Mouse (Mus musculus): ENCODE results near the gene Aqp6. TPM values are rescaled to one million over a fixed set of nuclear protein-coding genes. Genes with fewer than 3 reads are reported as not detected.
A peak's percentile ranks its signal among the peaks of the same experiment; 100 is the strongest.

Gene Aqp6
- polyA plus RNA-seq, 1 experiment, result 124 TPM

DNA sequence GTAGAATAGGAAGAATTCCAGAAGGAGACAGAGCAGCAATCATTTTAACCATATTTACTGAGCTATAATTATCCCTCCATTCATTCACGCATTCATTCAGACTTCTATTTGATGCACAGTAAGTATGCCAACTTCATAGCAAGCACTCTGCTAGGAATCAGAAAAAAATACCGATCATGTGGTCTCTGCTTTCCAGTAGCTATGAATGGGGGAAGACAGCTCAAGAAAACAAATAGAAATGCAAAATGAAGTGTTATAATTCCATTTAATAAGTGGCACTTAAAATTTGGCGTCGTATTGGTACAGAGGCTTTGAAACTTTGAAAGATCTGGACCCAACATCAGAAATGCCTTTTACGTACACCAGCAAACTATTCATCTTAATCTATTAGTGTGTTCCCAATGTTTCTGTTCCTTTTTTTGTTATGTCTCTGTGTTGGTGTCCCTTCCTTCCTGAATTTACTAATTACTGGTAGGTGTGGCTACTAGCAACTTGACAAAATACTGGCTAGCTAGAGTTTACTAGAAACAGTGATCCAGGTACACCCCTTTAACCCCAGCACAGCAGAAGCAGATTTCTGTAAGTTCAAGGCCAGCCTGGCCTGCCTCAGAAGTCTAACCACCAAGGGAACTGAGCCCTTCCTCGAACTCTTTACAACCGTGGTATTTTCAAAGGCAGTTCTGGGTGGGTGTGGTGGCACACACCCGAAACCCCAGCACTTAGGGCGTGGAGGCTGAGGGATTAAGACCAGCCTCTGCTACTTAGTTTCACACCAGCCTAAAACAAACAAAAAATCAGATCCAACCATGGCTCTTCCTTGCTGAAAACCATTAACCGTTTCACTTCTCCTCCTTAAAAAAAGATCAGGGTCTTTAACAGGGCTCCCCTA, 51.0 kb downstream of the Aqp6 start:
- 77% methylated on average over 10 of the region's 10 CpGs for WGBS
- TF ChIP-seq CTCF (conservative IDR thresholded peaks at IDR 0.05; ENCODE audit: insufficient read depth, insufficient read length, low read depth, low read length), result no peak
- TF ChIP-seq POLR2A (IDR thresholded peaks at IDR 0.05; ENCODE audit: low read depth, low read length), result no peak
- H3K36me3 ChIP-seq (ENCODE audit: control insufficient read depth, insufficient read depth, low read length), result no peaks in the 10 kb centered on the region

DNA sequence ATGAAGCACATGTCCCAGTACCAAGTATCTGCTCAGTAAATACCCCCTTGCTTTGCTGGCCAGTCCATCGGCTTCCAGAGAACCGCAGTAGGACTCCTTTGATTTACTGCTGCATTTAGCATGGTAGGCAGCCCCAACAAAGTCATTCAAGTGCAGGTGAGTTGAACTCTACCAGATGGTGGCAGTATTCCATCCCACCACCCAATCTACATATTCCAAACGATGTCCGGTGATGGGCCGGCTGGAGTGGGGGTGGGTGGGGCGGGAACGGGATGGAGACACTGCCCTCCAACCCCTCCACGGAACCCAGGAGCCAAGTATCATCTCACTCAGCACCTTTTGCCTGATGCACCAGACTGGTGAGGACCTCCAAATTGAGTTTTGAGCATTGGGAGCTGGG, 52.1 kb downstream of the Aqp6 start:
- 14% methylated on average over 8 of the region's 8 CpGs for WGBS
- no peak overlapping the region for H3K4me3 ChIP-seq (ENCODE audit: insufficient read depth, low read depth, low read length)

More for the DNA sequence above, 51.0 kb downstream of the Aqp6 start:
- Histone ChIP-seq H3K4me3 (ENCODE audit: insufficient read depth, low read depth, low read length) (no peak overlapping the region), H3K27me3 (replicated peaks; ENCODE audit: control insufficient read depth, insufficient read depth, low read length) (no peaks in the 10 kb centered on the region), H3K4me1 (ENCODE audit: control insufficient read depth, insufficient read depth, low read length) (no peaks in the 10 kb centered on the region), H3K27ac (ENCODE audit: insufficient read depth, low read depth, low read length) (no peak overlapping the region)
- DNase-seq, result no peak

DNA sequence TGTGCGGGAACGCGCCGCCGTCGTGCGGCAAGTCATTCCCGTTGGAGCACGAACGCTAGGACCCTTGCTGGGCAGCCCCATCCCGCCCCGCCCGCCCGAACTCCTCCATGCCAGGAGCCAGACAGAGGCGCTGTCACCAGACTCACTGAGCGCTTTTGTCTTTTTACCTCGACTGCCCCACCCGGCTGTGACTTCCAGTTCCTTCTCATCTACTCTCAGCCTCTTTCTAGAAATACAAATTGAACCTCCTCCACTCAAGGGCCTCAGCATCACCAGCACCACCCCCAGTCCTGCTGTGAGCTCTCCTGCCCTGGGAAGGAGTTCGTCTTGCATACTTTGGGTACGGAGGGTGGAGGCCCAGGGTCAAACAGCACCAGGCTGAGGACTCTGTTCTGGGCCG, 52.7 kb downstream of the Aqp6 start:
- H3K27ac ChIP-seq (ENCODE audit: insufficient read depth, low read depth, low read length), result no peak overlapping the region
- TF ChIP-seq POLR2A (IDR thresholded peaks at IDR 0.05; ENCODE audit: low read depth, low read length) (no peak), CTCF (conservative IDR thresholded peaks at IDR 0.05; ENCODE audit: insufficient read depth, insufficient read length, low read depth, low read length) (no peak)
- H3K4me1 ChIP-seq (ENCODE audit: control insufficient read depth, insufficient read depth, low read length), result no peaks in the 10 kb centered on the region
- 23% methylated on average over 21 of the region's 21 CpGs for WGBS
- no peak overlapping the region for H3K4me3 ChIP-seq (ENCODE audit: insufficient read depth, low read depth, low read length)
- no peaks in the 10 kb centered on the region for H3K36me3 ChIP-seq (ENCODE audit: control insufficient read depth, insufficient read depth, low read length)
- DNase-seq, result no peak
- H3K27me3 ChIP-seq (replicated peaks; ENCODE audit: control insufficient read depth, insufficient read depth, low read length), result no peaks in the 10 kb centered on the region

More for the DNA sequence above, 52.1 kb downstream of the Aqp6 start:
- H3K36me3 ChIP-seq (ENCODE audit: control insufficient read depth, insufficient read depth, low read length), result no peaks in the 10 kb centered on the region
- H3K4me1 ChIP-seq (ENCODE audit: control insufficient read depth, insufficient read depth, low read length), result no peaks in the 10 kb centered on the region
- peak; percentile 17 for DNase-seq
- TF ChIP-seq POLR2A (IDR thresholded peaks at IDR 0.05; ENCODE audit: low read depth, low read length), result no peak
- H3K27me3 ChIP-seq (replicated peaks; ENCODE audit: control insufficient read depth, insufficient read depth, low read length), result no peaks in the 10 kb centered on the region
- H3K27ac ChIP-seq (ENCODE audit: insufficient read depth, low read depth, low read length), result no peak overlapping the region

Other genes with a start within 250 kb of the Aqp6 start
- 26.8 and 26.9 TPM in 2 replicates for gene Fmnl3, start 230.9 kb upstream of the Aqp6 start, polyA plus RNA-seq (2012; rRNA removed)
- 2,322 and 2,701 TPM in 2 replicates for gene Tmbim6, start 208.5 kb upstream of the Aqp6 start, polyA plus RNA-seq (2012; rRNA removed)
- gene Nckap5l, start 143.7 kb upstream of the Aqp6 start, polyA plus RNA-seq (2012; rRNA removed), result 3.1 and 3.9 TPM in 2 replicates
- gene Bcdin3d, start 126.7 kb upstream of the Aqp6 start, polyA plus RNA-seq (2012; rRNA removed), result 5.8 and 7.0 TPM in 2 replicates
- gene Faim2, start 73.2 kb upstream of the Aqp6 start, polyA plus RNA-seq (2012; rRNA removed), result 0.43 and 1.3 TPM in 2 replicates
- 741 and 818 TPM in 2 replicates for gene Aqp2, start 22.3 kb upstream of the Aqp6 start, polyA plus RNA-seq (2012; rRNA removed)
- 0.66 and 1.6 TPM in 2 replicates for gene Aqp5, start 10.6 kb upstream of the Aqp6 start, polyA plus RNA-seq (2012; rRNA removed)
- 2.4 and 2.6 TPM in 2 replicates for gene Racgap1, start 50.3 kb downstream of the Aqp6 start, polyA plus RNA-seq (2012; rRNA removed)
- gene Asic1, start 69.0 kb downstream of the Aqp6 start, polyA plus RNA-seq (2012; rRNA removed), result 0.34 and 0.37 TPM in 2 replicates
- gene Smarcd1, start 100.7 kb downstream of the Aqp6 start, polyA plus RNA-seq (2012; rRNA removed), result 27.7 and 29.5 TPM in 2 replicates
- 0.58 TPM in 1 of 2 replicates, not detected in the other for gene Gm17349, start 104.1 kb downstream of the Aqp6 start, polyA plus RNA-seq (2012; rRNA removed)
- gene Gpd1, start 116.1 kb downstream of the Aqp6 start, polyA plus RNA-seq (2012; rRNA removed), result 427 and 506 TPM in 2 replicates
- gene Cox14, start 124.2 kb downstream of the Aqp6 start, polyA plus RNA-seq (2012; rRNA removed), result 263 and 269 TPM in 2 replicates
- gene Cers5, start 171.5 kb downstream of the Aqp6 start, polyA plus RNA-seq (2012; rRNA removed), result 28.7 and 31.8 TPM in 2 replicates

All from kidney, adult 2 months (tissue).